Mouse (Mus musculus) stomach, embryonic 14.5 days (tissue): ENCODE results near the gene Pts. TPM values are rescaled to one million over a fixed set of nuclear protein-coding genes. Genes with fewer than 3 reads are reported as not detected.

ENCODE experiments used
- ATAC-seq: fragments of 200-750 bp; cut with Nextera tagmentation; 2 replicates; pipeline ENCODE4 v1.8.0; 2017; ENCODE audit warnings: low read depth, moderate TSS enrichment; ENCODE audit not compliant: insufficient number of reproducible peaks, insufficient read depth, low FRiP score
- H3K27ac ChIP-seq: fragments of 300-500 bp; sonication (generic); 2 replicates; pipeline ENCODE4 v1.5.1; 2014; ENCODE audit warnings: mild to moderate bottlenecking, low read length, moderate library complexity, mixed read lengths
- H3K27me3 ChIP-seq: fragments of 300-500 bp; sonication (generic); 2 replicates; pipeline ENCODE4 v1.6.1; 2014; ENCODE audit warnings: low read length, control low read depth, mixed read lengths; ENCODE audit not compliant: control insufficient read depth, insufficient read depth
- H3K36me3 ChIP-seq: fragments of 300-500 bp; sonication (generic); 2 replicates; pipeline ENCODE4 v1.6.1; 2014; ENCODE audit warnings: mild to moderate bottlenecking, control low read depth, low read length, moderate library complexity, mixed read lengths; ENCODE audit not compliant: control insufficient read depth, insufficient read depth
- H3K4me1 ChIP-seq: fragments of 300-500 bp; sonication (generic); 2 replicates; pipeline ENCODE4 v1.6.1; 2014; ENCODE audit warnings: low read length, control low read depth, mixed read lengths; ENCODE audit not compliant: control insufficient read depth, insufficient read depth
- H3K4me2 ChIP-seq: fragments of 300-500 bp; sonication (generic); replicated peaks from 2 replicates; pipeline ENCODE4 v1.6.1; 2014; ENCODE audit warnings: low read depth, low read length, control low read depth
- H3K4me3 ChIP-seq: fragments of 300-500 bp; sonication (generic); 2 replicates; pipeline ENCODE4 v1.5.1; 2014; ENCODE audit warnings: low read depth, low read length, control low read depth
- H3K9ac ChIP-seq: fragments of 300-500 bp; sonication (generic); replicated peaks from 2 replicates; pipeline ENCODE4 v1.6.1; 2014; ENCODE audit warnings: low read depth, mild to moderate bottlenecking, control low read depth, low read length, moderate library complexity, mixed read lengths
- H3K9me3 ChIP-seq: fragments of 300-500 bp; sonication (generic); 2 replicates; pipeline ENCODE4 v1.6.1; 2016; ENCODE audit warnings: low read depth, low read length, control low read depth; ENCODE audit not compliant: control insufficient read depth
- WGBS: fragments of 180-500 bp; shearing (Covaris S2); extraction: QIAGEN DNeasy Blood & Tissue Kit; methylation state at CpG from one replicate; pipeline ENCODE4 v1.1.7; 2014; 5-methylcytosine and 5-hydroxymethylcytosine counted together
- polyA plus RNA-seq: library from polyadenylated mRNA; unstranded; fragments of >200 nt; fragmentation: Nextera tagmentation; extraction: Ambion mirVana; gene quantifications from 2 replicates; pipeline ENCODE4 v1.2.1, GENCODE M21; 2014

Pts gene
- polyA plus RNA-seq, 1 experiment from 2014 or later = 96.7 TPM

DNA sequence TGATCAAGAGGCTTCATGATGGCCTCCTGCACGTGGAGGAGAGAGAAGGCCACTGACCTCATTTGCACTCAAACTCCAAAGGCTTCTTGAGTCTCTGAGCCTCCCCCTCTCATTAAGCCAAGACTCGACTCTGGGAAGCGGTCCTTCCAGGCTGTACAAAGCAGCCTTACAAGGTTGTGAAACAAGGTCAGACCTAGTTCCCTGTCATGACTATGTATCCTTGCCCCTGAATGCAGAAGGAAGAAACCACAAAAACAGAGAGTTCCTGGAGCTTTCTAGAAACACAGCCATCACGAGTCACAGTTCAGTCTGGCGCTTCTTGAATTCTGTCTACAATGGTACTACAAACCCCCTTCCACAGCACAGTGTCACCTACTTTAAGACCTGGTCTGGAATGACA lies 6.0 kb downstream of the Pts start:
- no peaks in the 10 kb centered on the region for H3K9me3 ChIP-seq
- no peaks in the 10 kb centered on the region for H3K27me3 ChIP-seq
- H3K27ac ChIP-seq = no peak overlapping the region
- no peak for ATAC-seq
- H3K4me1 ChIP-seq = peaks cover 6% of the 10 kb centered on the region
- WGBS = 84% methylated on average over 5 of the region's 5 CpGs
- H3K4me3 ChIP-seq = no peak overlapping the region
- no peak overlapping the region for H3K4me2 ChIP-seq
- peaks cover 2% of the 10 kb centered on the region; the same call in 1 of the 2 replicates for H3K36me3 ChIP-seq
- H3K9ac ChIP-seq = no peak overlapping the region

DNA sequence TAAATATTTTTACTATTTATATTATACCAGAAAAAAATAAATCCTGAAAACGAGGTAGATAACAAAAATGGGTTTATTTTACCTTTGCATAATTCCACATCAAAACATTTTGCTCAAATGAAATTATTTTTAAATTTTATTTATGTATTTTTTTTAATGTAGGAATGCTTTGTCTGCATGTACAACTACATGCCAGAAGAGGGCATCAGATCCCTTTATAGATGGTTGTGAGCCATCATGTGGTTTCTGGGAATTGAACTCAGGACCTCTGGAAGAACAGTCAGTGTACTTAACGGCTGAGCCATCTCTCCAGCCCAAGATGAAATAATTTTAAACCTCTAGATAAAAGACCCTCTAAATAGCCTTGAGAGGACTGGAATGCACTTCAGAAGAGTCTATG lies 7.0 kb downstream of the Pts start:
- H3K36me3 ChIP-seq = peaks cover 2% of the 10 kb centered on the region; the same call in 1 of the 2 replicates
- no peak overlapping the region for H3K9ac ChIP-seq
- ATAC-seq = no peak
- no peak overlapping the region for H3K4me2 ChIP-seq
- no peak overlapping the region for H3K4me3 ChIP-seq
- WGBS = 68% methylated on average over 2 of the region's 2 CpGs
- no peaks in the 10 kb centered on the region for H3K27me3 ChIP-seq
- H3K9me3 ChIP-seq = no peaks in the 10 kb centered on the region
- H3K4me1 ChIP-seq = no peaks in the 10 kb centered on the region
- no peak overlapping the region for H3K27ac ChIP-seq

DNA sequence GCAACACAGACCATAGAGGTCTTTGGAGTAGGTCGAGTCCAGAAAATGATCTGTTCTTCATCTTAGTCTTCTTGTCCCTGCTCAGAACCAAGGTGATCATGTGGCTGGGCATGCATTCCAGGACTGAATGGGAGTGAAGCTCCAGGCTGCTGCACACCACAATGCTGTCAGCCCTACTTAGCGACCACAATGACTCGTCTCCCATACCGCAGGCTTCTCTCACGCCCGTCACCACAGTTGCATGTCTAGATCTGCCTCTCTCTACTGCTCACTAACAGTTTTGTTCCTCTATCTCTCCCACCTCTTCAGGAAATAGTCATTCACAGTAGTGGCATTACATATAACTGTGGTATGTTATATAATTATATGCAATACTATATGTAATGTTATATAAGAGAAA lies 7.8 kb downstream of the Pts start:
- 79% methylated on average over 6 of the region's 6 CpGs for WGBS
- Histone ChIP-seq H3K27me3 (no peaks in the 10 kb centered on the region), H3K27ac (no peak overlapping the region), H3K4me2 (no peak overlapping the region), H3K9me3 (no peaks in the 10 kb centered on the region), H3K4me1 (no peaks in the 10 kb centered on the region), H3K9ac (no peak overlapping the region), H3K4me3 (no peak overlapping the region), H3K36me3 (peaks cover 2% of the 10 kb centered on the region; the same call in 1 of the 2 replicates)
- no peak for ATAC-seq

DNA sequence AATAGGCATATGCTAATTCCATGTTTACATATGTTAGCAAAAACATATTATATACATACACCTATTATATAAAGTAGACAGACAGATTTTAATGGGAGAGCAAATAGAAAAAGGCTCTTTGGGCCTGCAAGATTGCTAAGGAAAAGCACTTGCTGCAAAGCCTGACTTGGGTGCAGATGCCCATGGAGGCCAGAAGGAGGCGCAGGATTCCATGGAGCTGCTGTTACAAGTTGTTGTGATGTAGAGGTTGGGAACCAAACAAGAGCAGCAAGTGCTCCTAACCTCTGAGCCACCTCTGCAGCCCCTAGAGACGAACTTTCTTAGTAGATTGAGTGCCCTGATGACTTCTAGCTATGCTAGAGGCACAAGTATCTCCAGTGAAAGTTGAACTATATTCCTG lies 9.7 kb downstream of the Pts start:
- Histone ChIP-seq H3K4me3 (no peak overlapping the region), H3K4me1 (no peaks in the 10 kb centered on the region), H3K4me2 (no peak overlapping the region), H3K9me3 (no peaks in the 10 kb centered on the region), H3K27me3 (no peaks in the 10 kb centered on the region), H3K36me3 (peaks cover 2% of the 10 kb centered on the region; the same call in 1 of the 2 replicates), H3K9ac (no peak overlapping the region), H3K27ac (no peak overlapping the region)
- no peak for ATAC-seq
- WGBS = 10% methylated on average over 2 of the region's 2 CpGs

DNA sequence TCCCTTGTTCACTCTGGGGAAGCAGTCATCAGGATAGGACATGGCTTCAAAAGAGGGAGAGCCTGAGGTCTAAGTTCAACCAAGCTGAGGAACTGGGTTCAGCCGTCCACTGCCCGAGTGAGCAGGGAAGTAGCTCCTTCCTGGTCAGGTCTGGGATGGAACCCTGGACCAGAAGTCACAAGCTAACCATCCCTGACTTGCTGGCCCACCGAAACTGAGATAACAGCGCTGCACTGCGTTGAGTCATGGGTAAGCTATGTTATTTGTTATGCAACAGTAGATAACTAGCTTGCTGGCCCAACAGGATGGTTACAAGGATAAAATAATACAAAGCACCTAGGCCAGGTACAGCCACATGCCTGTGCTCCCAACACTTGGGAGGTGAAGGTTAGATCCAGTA lies 13.1 kb downstream of the Pts start:
- Histone ChIP-seq H3K27me3 (no peaks in the 10 kb centered on the region), H3K9ac (no peak overlapping the region), H3K4me2 (no peak overlapping the region), H3K27ac (no peak overlapping the region), H3K4me1 (no peaks in the 10 kb centered on the region), H3K36me3 (no peaks in the 10 kb centered on the region), H3K4me3 (no peak overlapping the region), H3K9me3 (no peaks in the 10 kb centered on the region)
- WGBS = 82% methylated on average over 5 of the region's 5 CpGs
- no peak for ATAC-seq

DNA sequence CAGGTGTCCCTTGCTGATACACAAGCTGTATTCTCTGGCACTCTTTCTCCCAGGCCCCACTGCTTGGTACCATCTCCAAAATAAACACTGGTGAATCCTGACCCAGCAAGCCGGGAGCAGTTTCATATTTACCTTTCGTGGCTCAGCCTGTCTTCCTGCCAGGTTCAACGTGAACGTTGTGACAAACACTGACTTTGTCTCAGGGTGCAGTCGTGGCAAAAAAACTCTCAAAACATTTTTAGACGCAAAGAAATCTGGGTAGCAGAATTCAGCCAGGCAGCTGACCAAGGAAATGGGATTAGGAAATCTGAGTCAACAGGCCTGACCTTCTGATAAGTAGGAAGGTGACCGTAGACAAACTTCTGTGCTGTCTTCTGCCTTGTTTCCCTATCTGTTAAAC lies 21.0 kb downstream of the Pts start:
- H3K4me3 ChIP-seq = no peak overlapping the region
- H3K4me2 ChIP-seq = no peak overlapping the region
- WGBS = 43% methylated on average over 7 of the region's 7 CpGs
- H3K27me3 ChIP-seq = no peaks in the 10 kb centered on the region
- peaks cover 6% of the 10 kb centered on the region; the same call in 1 of the 2 replicates for H3K4me1 ChIP-seq
- no peak overlapping the region for H3K9ac ChIP-seq
- H3K27ac ChIP-seq = no peak overlapping the region
- H3K36me3 ChIP-seq = no peaks in the 10 kb centered on the region
- ATAC-seq = no peak
- no peaks in the 10 kb centered on the region for H3K9me3 ChIP-seq

DNA sequence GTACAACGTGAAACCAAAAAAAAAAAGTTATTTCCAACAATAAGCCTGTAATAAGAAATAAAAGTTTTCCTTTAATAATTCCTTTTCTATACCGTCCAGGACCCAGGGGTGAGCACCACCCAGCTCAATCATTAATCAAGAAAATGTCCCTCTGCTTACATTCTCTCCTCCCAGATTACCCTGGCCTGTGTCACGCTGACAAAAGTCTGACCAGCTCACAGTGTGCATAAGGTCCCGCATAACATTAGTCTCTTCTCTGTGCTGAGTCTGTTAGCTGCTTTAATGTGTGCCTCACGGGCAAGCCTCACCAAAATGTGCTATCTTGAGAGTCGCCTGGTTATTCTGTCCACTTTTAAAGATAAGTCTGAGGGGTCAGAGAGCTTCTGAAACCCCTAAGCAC lies 23.1 kb downstream of the Pts start:
- H3K9me3 ChIP-seq = no peaks in the 10 kb centered on the region
- no peak for ATAC-seq
- H3K4me1 ChIP-seq = peaks cover 6% of the 10 kb centered on the region; the same call in 1 of the 2 replicates
- no peak overlapping the region for H3K4me3 ChIP-seq
- no peaks in the 10 kb centered on the region for H3K27me3 ChIP-seq
- H3K9ac ChIP-seq = no peak overlapping the region
- WGBS = 21% methylated on average over 6 of the region's 6 CpGs
- no peak overlapping the region for H3K4me2 ChIP-seq
- H3K36me3 ChIP-seq = no peaks in the 10 kb centered on the region
- H3K27ac ChIP-seq = no peak overlapping the region

DNA sequence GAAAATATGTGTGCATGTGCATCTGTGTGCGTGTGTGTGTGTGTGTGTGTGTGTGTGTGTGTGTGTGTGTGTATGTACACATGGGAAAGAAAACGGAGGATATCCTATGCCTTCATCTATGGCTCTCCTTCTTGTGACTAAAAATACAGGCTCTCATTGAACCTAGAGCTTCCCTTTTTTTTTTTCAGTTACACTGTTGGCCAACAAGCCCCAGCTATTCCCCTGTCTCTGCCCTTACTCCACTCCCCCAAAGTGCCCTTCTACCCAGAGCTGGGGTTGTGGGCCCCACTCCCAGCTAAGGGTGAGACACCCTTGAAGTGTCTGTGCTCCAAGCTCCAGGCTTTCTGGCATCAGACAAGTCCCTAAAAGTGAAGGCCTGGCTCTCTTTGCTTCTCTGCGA lies 25.6 kb downstream of the Pts start:
- 81% methylated on average over 3 of the region's 3 CpGs for WGBS
- ATAC-seq = no peak

DNA sequence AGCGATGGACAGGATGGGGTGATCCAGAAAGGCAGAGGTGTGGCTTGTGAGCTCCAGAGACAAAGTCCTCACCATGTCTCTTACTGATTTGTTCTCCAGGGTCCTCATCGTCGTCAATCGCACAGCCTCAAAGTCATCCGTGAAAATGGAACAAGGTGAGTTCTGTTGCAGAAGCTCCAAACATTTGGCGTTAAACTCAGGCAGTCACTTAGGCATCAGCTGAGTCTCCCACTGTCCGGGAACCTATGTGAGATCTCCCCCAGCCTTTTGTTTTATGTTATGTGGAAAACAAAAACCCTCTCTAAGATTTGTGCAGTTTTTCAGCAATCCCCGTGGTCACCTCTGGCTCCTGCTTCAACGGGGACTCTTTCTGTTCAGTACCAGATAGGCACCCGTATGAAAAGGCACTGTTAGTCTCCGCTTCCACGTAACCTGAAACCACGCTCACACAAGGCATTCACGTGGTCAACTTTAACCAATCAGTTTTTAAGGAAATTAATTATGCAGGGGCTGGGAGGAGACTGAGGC lies 27.5 kb downstream of the Pts start:
- H3K9me3 ChIP-seq = no peaks in the 10 kb centered on the region
- WGBS = 20% methylated on average over 14 of the region's 14 CpGs
- peak; percentile 90 for ATAC-seq
- peaks cover 13% of the 10 kb centered on the region; the same call in 1 of the 2 replicates for H3K4me1 ChIP-seq
- peak overlapping the region; percentile 24 for H3K4me3 ChIP-seq
- peak overlapping the region; percentile 37 for H3K4me2 ChIP-seq
- H3K9ac ChIP-seq = no peak overlapping the region
- no peaks in the 10 kb centered on the region for H3K36me3 ChIP-seq
- H3K27ac ChIP-seq = no peak overlapping the region
- H3K27me3 ChIP-seq = no peaks in the 10 kb centered on the region

More for the DNA sequence above, 25.6 kb downstream of the Pts start:
- Histone ChIP-seq H3K36me3 (no peaks in the 10 kb centered on the region), H3K4me3 (no peak overlapping the region), H3K9ac (no peak overlapping the region), H3K4me1 (peaks cover 6% of the 10 kb centered on the region; the same call in 1 of the 2 replicates), H3K4me2 (no peak overlapping the region), H3K9me3 (no peaks in the 10 kb centered on the region), H3K27ac (no peak overlapping the region), H3K27me3 (no peaks in the 10 kb centered on the region)
